Mouse (Mus musculus) G1E (cell line): ENCODE measurements around the gene Parl.

Source experiments
- CTCF ChIP-seq: IDR thresholded peaks from 2 replicates; pipeline ENCODE4 v1.5.1; 2012; ENCODE audit warnings: low read depth, low read length, inconsistent platforms, mixed read lengths
- GATA1 ChIP-seq: IDR thresholded peaks from 2 replicates; pipeline ENCODE4 v1.6.1; 2012; ENCODE audit warnings: borderline replicate concordance, low read length, inconsistent platforms, mixed read lengths
- POLR2AphosphoS5 ChIP-seq: IDR thresholded peaks from 2 replicates; pipeline ENCODE4 v1.6.1; 2012; ENCODE audit warnings: low read depth, low read length, inconsistent platforms; ENCODE audit not compliant: insufficient replicate concordance
- TAL1 ChIP-seq: conservative IDR thresholded peaks from 2 replicates; pipeline ENCODE4 v1.6.1; 2012; ENCODE audit warnings: low read depth, low read length, inconsistent platforms, mixed read lengths

GRCm38 (mm10) chr16:20315266-20315665, 13.1 kb upstream of the Parl start:
- no peak for TF ChIP-seq CTCF
- no peak for TF ChIP-seq POLR2AphosphoS5
- no peak for TF ChIP-seq GATA1
- no peak for TF ChIP-seq TAL1
